Mouse (Mus musculus) liver, embryonic 14.5 days (tissue): Measurements from ENCODE around the gene Fn3k. TPM values are rescaled to one million over a fixed set of nuclear protein-coding genes. Genes with fewer than 3 reads are reported as not detected.

Source experiments
- ATAC-seq: fragments of 200-750 bp; cut with Nextera tagmentation; 2 replicates; pipeline ENCODE4 v1.8.0; 2017; ENCODE audit warnings: moderate number of reproducible peaks, mild to moderate bottlenecking, moderate library complexity; ENCODE audit not compliant: insufficient read depth
- DNase-seq, 3 experiments: peaks; one replicate each; pipeline ENCODE4 v3.0.0-alpha.2; 2012 to 2013; ENCODE audit warnings: low read depth in 3 of 3, low spot score in 3 of 3
- H3K27ac ChIP-seq: fragments of 300-500 bp; sonication (generic); 2 replicates; pipeline ENCODE4 v1.5.1; 2014; ENCODE audit warnings: moderate library complexity, mild to moderate bottlenecking, control low read depth, inconsistent platforms
- H3K27me3 ChIP-seq: fragments of 300-500 bp; sonication (generic); 2 replicates; pipeline ENCODE4 v1.6.1; 2014; ENCODE audit warnings: mild to moderate bottlenecking, low read length, moderate library complexity; ENCODE audit not compliant: control insufficient read depth, insufficient read depth
- H3K36me3 ChIP-seq: fragments of 300-500 bp; sonication (generic); replicated peaks from 2 replicates; pipeline ENCODE4 v1.6.1; 2014; ENCODE audit warnings: low read depth; ENCODE audit not compliant: control insufficient read depth, insufficient read depth
- H3K4me1 ChIP-seq, 2 experiments: fragments of 200-500 bp in 1 of 2; fragments of 300-500 bp in 1 of 2; sonication (generic) in 1 of 2; replicated peaks; 2 replicates each; pipeline ENCODE4 v1.6.1; 2012 to 2014; ENCODE audit warnings: antibody characterized with exemption in 1 of 2, inconsistent platforms in 1 of 2, low read length in 1 of 2; ENCODE audit not compliant: control insufficient read depth in 2 of 2, insufficient read depth in 2 of 2
- H3K4me2 ChIP-seq: fragments of 300-500 bp; sonication (generic); 2 replicates; pipeline ENCODE4 v1.6.1; 2014; ENCODE audit warnings: low read depth, mild to moderate bottlenecking, control low read depth, moderate library complexity
- H3K4me3 ChIP-seq, 2 experiments: fragments of 200-500 bp in 1 of 2; fragments of 300-500 bp in 1 of 2; sonication (generic) in 1 of 2; 2 replicates each; pipeline ENCODE4 v1.5.1; 2012 to 2014; ENCODE audit warnings: low read depth in 2 of 2, low read length in 2 of 2, mild to moderate bottlenecking in 2 of 2, control low read depth in 1 of 2, inconsistent platforms in 1 of 2, moderate library complexity in 1 of 2; ENCODE audit not compliant: insufficient read depth in 1 of 2
- H3K9ac ChIP-seq: fragments of 300-500 bp; sonication (generic); replicated peaks from 2 replicates; pipeline ENCODE4 v1.6.1; 2014; ENCODE audit warnings: mild to moderate bottlenecking, control low read depth, moderate library complexity
- H3K9me3 ChIP-seq: fragments of 300-500 bp; sonication (generic); 2 replicates; pipeline ENCODE4 v1.6.1; 2016; ENCODE audit warnings: low read length, mixed read lengths; ENCODE audit not compliant: control insufficient read depth
- CTCF ChIP-seq: IDR thresholded peaks from 2 replicates; pipeline ENCODE4 v1.5.1; 2016; ENCODE audit warnings: antibody characterized with exemption, low read depth, control low read depth
- EP300 ChIP-seq: IDR thresholded peaks from 2 replicates; pipeline ENCODE4 v1.6.1; 2016; ENCODE audit warnings: antibody characterized with exemption, low read depth
- WGBS: fragments of 180-500 bp; shearing (Covaris S2); extraction: QIAGEN DNeasy Blood & Tissue Kit; methylation state at CpG from one replicate; pipeline ENCODE4 v1.1.7; 2014; ENCODE audit not compliant: insufficient replicate concordance; 5-methylcytosine and 5-hydroxymethylcytosine counted together
- polyA plus RNA-seq, 2 experiments: library from polyadenylated mRNA; depleted of rRNA in 1 of 2; stranded (reverse) in 1 of 2; unstranded in 1 of 2; fragments of >200 nt; fragmentation: Nextera tagmentation in 1 of 2; extraction: Ambion mirVana in 1 of 2; gene quantifications; 2 replicates each; pipeline versions ENCODE4 v1.2.1 to v1.2.3; 2012 to 2014

Fn3k gene
- polyA plus RNA-seq, 2 experiments: 39.9 to 51.4 TPM

GRCm38 (mm10) chr11:121437236-121437635, 2.5 kb downstream of the Fn3k start:
- no peak for ATAC-seq
- peak overlapping the region; percentile 84 for H3K9ac ChIP-seq
- H3K4me3 ChIP-seq: peak overlapping the region; percentile 65 to 93

GRCm38 (mm10) chr11:121439686-121440292, 5.1 kb downstream of the Fn3k start:
- WGBS: 47% methylated on average over 5 of the region's 5 CpGs
- Histone ChIP-seq H3K27ac (peak overlapping the region; percentile 14), H3K27me3 (no peaks in the 10 kb centered on the region), H3K36me3 (peaks cover 55% of the 10 kb centered on the region), H3K9me3 (no peaks in the 10 kb centered on the region), H3K4me1 (peaks cover 29 to 31% of the 10 kb centered on the region in 2 experiments), H3K4me3 (peak overlapping the region; percentile 29 to 65; a peak in 3 of 4 replicates), H3K9ac (peak overlapping the region; percentile 54; the same call in 1 of the 2 replicates), H3K4me2 (peak overlapping the region; percentile 99)
- TF ChIP-seq EP300: no peak
- TF ChIP-seq CTCF: no peak
- peak; percentile 32; the same call in 1 of the 2 replicates for ATAC-seq
- DNase-seq: no peak

More at GRCm38 (mm10) chr11:121437236-121437635, 2.5 kb downstream of the Fn3k start:
- Histone ChIP-seq H3K9me3 (no peaks in the 10 kb centered on the region), H3K27ac (peak overlapping the region; percentile 100), H3K27me3 (no peaks in the 10 kb centered on the region), H3K4me1 (peaks cover 49 to 54% of the 10 kb centered on the region in 2 experiments), H3K36me3 (peaks cover 45% of the 10 kb centered on the region), H3K4me2 (peak overlapping the region; percentile 99)
- 59% methylated on average over 5 of the region's 5 CpGs for WGBS
- DNase-seq: peak in 1 of 3 experiments; percentile 48
- TF ChIP-seq CTCF (peak; percentile 42), EP300 (peak; percentile 81)

- 85% methylated on average over 4 of the region's 4 CpGs for WGBS
- no peak for TF ChIP-seq CTCF
- no peak for TF ChIP-seq EP300
- H3K4me3 ChIP-seq: no peak overlapping the region
- DNase-seq (no peak), ATAC-seq (no peak)
- no peak overlapping the region for H3K4me2 ChIP-seq
- no peak overlapping the region for H3K9ac ChIP-seq
- H3K9me3 ChIP-seq: no peaks in the 10 kb centered on the region
- H3K4me1 ChIP-seq: peaks cover 29 to 30% of the 10 kb centered on the region in 2 experiments
- no peaks in the 10 kb centered on the region; the same call in 1 of the 2 replicates for H3K27me3 ChIP-seq
- H3K27ac ChIP-seq: no peak overlapping the region
- peaks cover 55% of the 10 kb centered on the region for H3K36me3 ChIP-seq
Measured at GRCm38 (mm10) chr11:121441653-121442052, 6.9 kb downstream of the Fn3k start.

- no peak for ATAC-seq
- no peaks in the 10 kb centered on the region; the same call in 1 of the 2 replicates for H3K27me3 ChIP-seq
- H3K9me3 ChIP-seq: no peaks in the 10 kb centered on the region
- H3K36me3 ChIP-seq: peaks cover 55% of the 10 kb centered on the region
- H3K27ac ChIP-seq: no peak overlapping the region
- no peak overlapping the region for H3K9ac ChIP-seq
- H3K4me3 ChIP-seq: no peak overlapping the region
- H3K4me2 ChIP-seq: no peak overlapping the region
- DNase-seq: no peak
- 56% methylated on average over 2 of the region's 2 CpGs for WGBS
- H3K4me1 ChIP-seq: peaks cover 26% of the 10 kb centered on the region in 2 experiments
- no peak for TF ChIP-seq CTCF
- no peak for TF ChIP-seq EP300
Measured at GRCm38 (mm10) chr11:121442076-121442475, 7.4 kb downstream of the Fn3k start.

- no peak for DNase-seq
- Histone ChIP-seq H3K9me3 (no peaks in the 10 kb centered on the region), H3K36me3 (peaks cover 25% of the 10 kb centered on the region), H3K27ac (peak overlapping the region; percentile 79), H3K4me2 (peak overlapping the region; percentile 84), H3K9ac (peak overlapping the region; percentile 49), H3K4me1 (peaks cover 16 to 18% of the 10 kb centered on the region in 2 experiments), H3K4me3 (peak overlapping the region; percentile 75 to 76), H3K27me3 (no peaks in the 10 kb centered on the region; the same call in 1 of the 2 replicates)
- ATAC-seq: no peak
- 28% methylated on average over 9 of the region's 9 CpGs for WGBS
- TF ChIP-seq CTCF (no peak), EP300 (no peak)
Measured at GRCm38 (mm10) chr11:121451216-121451726, 16.6 kb downstream of the Fn3k start.
